In the genomic region with DNA sequence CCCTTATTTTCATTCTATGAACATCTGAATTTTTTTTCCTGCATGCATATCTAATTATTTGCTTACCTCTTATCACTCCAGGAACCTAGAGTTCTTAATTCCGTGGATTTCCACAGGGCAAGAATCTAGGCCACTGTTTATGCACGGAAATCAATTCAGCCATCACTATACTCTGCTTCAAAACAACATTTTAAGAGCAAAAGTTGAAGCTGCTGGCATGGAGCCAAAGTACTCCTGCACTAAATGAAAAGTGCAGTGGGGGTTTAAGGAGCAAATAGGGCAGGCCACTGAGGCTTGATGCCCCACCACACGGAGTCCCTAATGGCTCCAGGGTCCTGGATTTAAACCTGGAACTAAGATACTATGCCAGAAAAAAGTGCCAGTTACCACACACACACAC, we compare ENCODE assay signal across 9 mouse cellular contexts. TPM values are rescaled to one million over a fixed set of nuclear protein-coding genes. Genes with fewer than 3 reads are reported as not detected.
DNase-seq lines count a peak whose midpoint lies in the region.
"Had no signal": no experiment of that assay in that cellular context is flagged by ENCODE, and none has a peak within 500 bp of the region (broad histone marks: within the 10 kb centered on the region; RNA-seq: fewer than 3 reads in every experiment).

No protein-coding gene starts in this region.

- DNase-seq in cerebellum, postnatal 10 days, result peak; percentile 35 to 37
- DNase-seq in cerebellum, adult 8-10 months, result no peak
- DNase-seq in heart, postnatal 4 days, result peak; percentile 36
- DNase-seq in heart, adult 8-10 months (ENCODE audit: low spot score), result no peak
- peak; percentile 22 for DNase-seq in lung, postnatal 36 days
- DNase-seq in lung, postnatal 10 days, result no peak
- peak; percentile 23 for DNase-seq in adipocyte (ENCODE audit: low spot score)
- no peak for DNase-seq in left cerebral cortex, adult 9 months (ENCODE audit: low spot score in 2 of 2)
- DNase-seq: B cell, adult 2 months had no signal

RNA-seq across cellular contexts. Expression of a gene that starts 47.2 kb away (rescaled TPM):
- total RNA-seq in heart, postnatal 4 days (2021), result 10 to 100 TPM; 37.8 to 41.6 TPM
- total RNA-seq in heart, adult 8-10 months (2022), result 10 to 100 TPM; 27.9 to 32.8 (median 30.9) TPM

Comparison
In these comparisons a context has a peak if more than half of its experiments do, and no peak if none do; other contexts are left out.
1. DNase-seq: peak in cerebellum, postnatal 10 days (2 of 2), heart, postnatal 4 days (single experiment), lung, postnatal 36 days (single experiment) and adipocyte (single experiment); none in cerebellum, adult 8-10 months (single experiment), heart, adult 8-10 months (single experiment), lung, postnatal 10 days (single experiment) and left cerebral cortex, adult 9 months (0 of 2).